Mouse (Mus musculus) neural tube, embryonic 15.5 days (tissue): ENCODE results near the gene Plk1. TPM values are rescaled to one million over a fixed set of nuclear protein-coding genes. Genes with fewer than 3 reads are reported as not detected.

Experiments used
- ATAC-seq: fragments of 200-750 bp; cut with Nextera tagmentation; 2 replicates; pipeline ENCODE4 v1.8.0; 2017; ENCODE audit warnings: mild to moderate bottlenecking, moderate TSS enrichment, moderate library complexity; ENCODE audit not compliant: low FRiP score
- H3K27ac ChIP-seq: fragments of 300-500 bp; sonication (generic); replicated peaks from 2 replicates; pipeline ENCODE4 v1.5.1; 2015; ENCODE audit warnings: mild to moderate bottlenecking, inconsistent platforms
- H3K27me3 ChIP-seq: fragments of 300-500 bp; sonication (generic); replicated peaks from 2 replicates; pipeline ENCODE4 v1.6.1; 2015; ENCODE audit warnings: inconsistent platforms
- H3K36me3 ChIP-seq: fragments of 300-500 bp; sonication (generic); 2 replicates; pipeline ENCODE4 v1.6.1; 2015; ENCODE audit warnings: inconsistent platforms
- H3K4me1 ChIP-seq: fragments of 300-500 bp; sonication (generic); 2 replicates; pipeline ENCODE4 v1.6.1; 2015; ENCODE audit warnings: inconsistent platforms
- H3K4me2 ChIP-seq: fragments of 300-500 bp; sonication (generic); 2 replicates; pipeline ENCODE4 v1.6.1; 2015; ENCODE audit warnings: inconsistent platforms, mild to moderate bottlenecking, moderate library complexity
- H3K4me3 ChIP-seq: fragments of 300-500 bp; sonication (generic); replicated peaks from 2 replicates; pipeline ENCODE4 v1.5.1; 2015; ENCODE audit warnings: mild to moderate bottlenecking, inconsistent platforms
- H3K9ac ChIP-seq: fragments of 300-500 bp; sonication (generic); replicated peaks from 2 replicates; pipeline ENCODE4 v1.6.1; 2015; ENCODE audit warnings: mild to moderate bottlenecking, inconsistent platforms
- H3K9me3 ChIP-seq: fragments of 300-500 bp; sonication (generic); replicated peaks from 2 replicates; pipeline ENCODE4 v1.6.1; 2016; ENCODE audit warnings: inconsistent platforms
- WGBS: fragments of 180-500 bp; shearing (Covaris S2); methylation state at CpG from one replicate; pipeline ENCODE4 v1.1.7; 2015; ENCODE audit warnings: mixed read lengths; 5-methylcytosine and 5-hydroxymethylcytosine counted together
- polyA plus RNA-seq: library from polyadenylated mRNA; unstranded; fragments of >200 nt; fragmentation: Nextera tagmentation; extraction: Ambion mirVana; gene quantifications from 2 replicates; pipeline ENCODE4 v1.2.1, GENCODE M21; 2015

Gene Plk1
- polyA plus RNA-seq, 1 experiment from 2014 or later = 13.7 TPM

DNA sequence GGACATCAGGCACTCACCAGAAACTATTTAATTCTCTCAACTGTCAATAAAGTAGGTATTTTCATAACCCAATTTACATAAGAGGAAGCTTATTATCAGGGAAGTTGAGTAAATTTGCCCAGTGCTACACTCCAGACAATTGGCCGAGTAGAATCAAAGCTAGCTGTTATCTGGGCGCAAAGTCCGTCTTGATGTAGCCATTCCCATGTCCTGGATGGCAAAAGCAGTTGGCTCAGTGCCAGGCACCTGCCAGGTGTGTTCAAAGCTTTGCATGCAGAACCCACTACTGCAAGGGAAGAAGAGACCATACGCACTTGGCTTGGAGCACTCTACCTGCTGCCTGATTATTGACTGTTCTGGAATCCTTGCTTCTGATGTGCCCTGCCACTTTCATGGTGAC is 6.8 kb upstream of the Plk1 start:
- H3K4me2 ChIP-seq = no peak overlapping the region
- WGBS = 89% methylated on average over 4 of the region's 4 CpGs
- no peak overlapping the region for H3K27ac ChIP-seq
- H3K9me3 ChIP-seq = no peaks in the 10 kb centered on the region
- no peak for ATAC-seq
- H3K4me3 ChIP-seq = no peak overlapping the region
- peaks cover 32% of the 10 kb centered on the region for H3K36me3 ChIP-seq
- H3K9ac ChIP-seq = no peak overlapping the region
- no peaks in the 10 kb centered on the region for H3K27me3 ChIP-seq
- peaks cover under 1% of the 10 kb centered on the region; the same call in 1 of the 2 replicates for H3K4me1 ChIP-seq

DNA sequence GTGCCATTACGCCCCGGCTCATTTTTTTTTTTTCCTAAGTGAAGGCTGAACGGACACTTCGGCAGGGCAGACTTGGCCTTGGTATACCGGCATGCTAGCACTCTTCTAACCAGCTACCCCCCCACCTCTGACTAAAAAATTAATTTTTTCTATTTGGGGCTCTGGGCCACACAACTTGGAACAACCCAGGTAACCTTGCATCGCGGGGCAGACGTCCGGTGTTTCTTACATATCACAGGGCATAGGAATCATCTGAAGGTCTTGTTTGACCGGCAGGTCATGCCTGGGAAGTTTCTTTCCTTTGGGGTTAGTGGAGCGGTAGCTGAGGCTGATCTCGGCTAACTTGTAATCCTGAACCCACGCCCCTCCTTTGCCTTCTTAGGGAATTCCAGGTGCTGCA is 751 bp upstream of the Plk1 start:
- peak overlapping the region; percentile 95 for H3K4me2 ChIP-seq
- peaks cover 34% of the 10 kb centered on the region for H3K4me1 ChIP-seq
- H3K27ac ChIP-seq = peak overlapping the region; percentile 60
- 0 out of 2 replicates have a peak, but pooled peaks cover under 1% of the 10 kb centered on the region for H3K36me3 ChIP-seq
- ATAC-seq = no peak
- WGBS = 5% methylated on average over 13 of the region's 13 CpGs
- H3K27me3 ChIP-seq = no peaks in the 10 kb centered on the region
- H3K9me3 ChIP-seq = no peaks in the 10 kb centered on the region
- H3K9ac ChIP-seq = peak overlapping the region; percentile 60
- peak overlapping the region; percentile 74 for H3K4me3 ChIP-seq

DNA sequence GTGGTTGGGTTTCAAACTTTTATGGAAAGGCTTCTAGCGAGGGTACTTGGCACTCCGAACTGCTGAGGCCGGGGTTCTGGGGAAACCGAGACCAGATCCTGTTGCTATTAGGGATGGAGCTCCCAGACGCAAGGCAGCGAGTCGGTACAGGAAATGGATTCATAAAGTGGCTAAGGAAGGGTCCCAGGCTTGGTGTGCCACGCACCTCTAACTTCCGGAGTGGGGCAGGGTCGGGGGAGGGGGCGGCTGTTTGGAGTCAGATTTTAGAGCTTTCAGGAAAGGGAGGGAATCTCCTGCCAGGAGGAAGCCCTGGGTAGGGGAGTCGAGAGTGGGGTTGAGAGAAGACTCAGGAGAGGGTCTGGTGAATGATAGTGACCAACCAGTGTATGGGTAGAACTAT is 798 bp downstream of the Plk1 start:
- peaks cover 34% of the 10 kb centered on the region for H3K4me1 ChIP-seq
- H3K36me3 ChIP-seq = no peaks in the 10 kb centered on the region
- ATAC-seq = no peak
- peak overlapping the region; percentile 74 for H3K4me3 ChIP-seq
- H3K27ac ChIP-seq = no peak overlapping the region
- peak overlapping the region; percentile 95 for H3K4me2 ChIP-seq
- 2% methylated on average over 12 of the region's 12 CpGs for WGBS
- no peaks in the 10 kb centered on the region for H3K27me3 ChIP-seq
- H3K9me3 ChIP-seq = no peaks in the 10 kb centered on the region
- H3K9ac ChIP-seq = peak overlapping the region; percentile 42

DNA sequence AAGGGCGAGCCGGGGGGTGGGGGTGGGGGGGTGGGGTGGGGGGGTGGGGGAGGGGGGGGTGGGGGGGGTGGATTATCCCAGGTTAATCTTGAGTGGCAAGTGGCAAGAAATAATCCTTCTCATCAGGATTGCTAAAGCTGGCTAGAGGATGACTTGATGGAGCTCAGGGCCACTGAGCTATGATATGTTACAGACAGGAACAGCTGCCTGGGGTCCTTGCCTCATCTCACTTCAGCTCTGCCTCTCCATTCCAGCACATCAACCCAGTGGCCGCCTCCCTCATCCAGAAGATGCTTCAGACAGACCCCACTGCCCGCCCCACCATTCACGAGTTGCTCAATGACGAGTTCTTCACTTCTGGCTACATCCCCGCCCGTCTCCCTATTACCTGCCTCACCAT is 4.5 kb downstream of the Plk1 start:
- Histone ChIP-seq H3K4me2 (no peak overlapping the region), H3K36me3 (peaks cover 8% of the 10 kb centered on the region; the same call in 1 of the 2 replicates), H3K9me3 (no peaks in the 10 kb centered on the region), H3K9ac (no peak overlapping the region), H3K4me1 (peaks cover 21% of the 10 kb centered on the region), H3K4me3 (no peak overlapping the region), H3K27ac (no peak overlapping the region), H3K27me3 (no peaks in the 10 kb centered on the region)
- no peak for ATAC-seq
- WGBS = 95% methylated on average over 8 of the region's 8 CpGs

DNA sequence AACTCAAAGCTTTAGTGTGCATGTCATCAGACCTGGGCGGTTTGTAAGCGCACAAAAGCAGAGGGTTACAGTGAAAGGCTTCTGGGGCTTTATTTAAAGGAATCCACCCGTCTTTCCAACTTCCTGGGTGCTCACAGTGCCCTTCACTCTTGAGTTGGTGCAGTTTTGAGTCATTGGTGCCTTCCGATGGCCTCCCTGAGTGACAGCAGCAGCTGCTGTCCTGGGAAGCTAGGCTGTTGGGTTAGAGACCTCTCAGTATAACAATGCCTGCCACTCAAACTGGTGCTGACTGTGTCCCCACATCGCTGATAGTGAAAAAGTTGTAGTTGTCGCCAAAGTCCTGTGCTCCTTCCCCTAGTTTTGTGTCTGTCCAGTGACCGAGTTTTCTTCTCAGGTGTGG is 8.0 kb downstream of the Plk1 start:
- Histone ChIP-seq H3K4me3 (no peak overlapping the region), H3K4me2 (no peak overlapping the region), H3K27me3 (no peaks in the 10 kb centered on the region), H3K4me1 (no peaks in the 10 kb centered on the region), H3K9me3 (no peaks in the 10 kb centered on the region), H3K36me3 (peaks cover 12% of the 10 kb centered on the region; the same call in 1 of the 2 replicates), H3K9ac (no peak overlapping the region), H3K27ac (no peak overlapping the region)
- ATAC-seq = no peak
- WGBS = 93% methylated on average over 7 of the region's 7 CpGs

DNA sequence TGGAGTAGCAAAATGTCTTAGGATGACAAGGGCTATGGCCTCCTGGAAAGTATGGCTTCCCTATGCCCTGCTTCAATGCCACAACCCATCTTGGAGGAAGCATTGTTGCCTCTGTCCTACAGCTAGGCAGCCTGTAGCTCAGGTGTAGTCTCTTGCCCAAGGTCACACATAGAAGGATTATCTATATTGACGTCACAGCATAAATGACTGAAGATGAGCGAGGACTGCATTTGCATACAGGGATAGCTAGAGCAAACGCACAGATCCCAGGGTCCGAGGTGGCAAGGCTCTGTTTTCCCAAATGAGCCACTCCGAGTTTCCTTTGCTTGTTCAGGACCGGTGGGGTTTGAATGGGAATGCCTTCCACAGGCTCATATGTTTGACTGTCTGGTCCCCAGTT is 11.5 kb downstream of the Plk1 start:
- H3K27me3 ChIP-seq = no peaks in the 10 kb centered on the region
- no peak overlapping the region for H3K4me3 ChIP-seq
- no peak overlapping the region for H3K27ac ChIP-seq
- 85% methylated on average over 6 of the region's 6 CpGs for WGBS
- H3K4me1 ChIP-seq = no peaks in the 10 kb centered on the region
- peaks cover 12% of the 10 kb centered on the region; the same call in 1 of the 2 replicates for H3K36me3 ChIP-seq
- no peak overlapping the region for H3K9ac ChIP-seq
- no peak for ATAC-seq
- no peaks in the 10 kb centered on the region for H3K9me3 ChIP-seq
- no peak overlapping the region for H3K4me2 ChIP-seq

DNA sequence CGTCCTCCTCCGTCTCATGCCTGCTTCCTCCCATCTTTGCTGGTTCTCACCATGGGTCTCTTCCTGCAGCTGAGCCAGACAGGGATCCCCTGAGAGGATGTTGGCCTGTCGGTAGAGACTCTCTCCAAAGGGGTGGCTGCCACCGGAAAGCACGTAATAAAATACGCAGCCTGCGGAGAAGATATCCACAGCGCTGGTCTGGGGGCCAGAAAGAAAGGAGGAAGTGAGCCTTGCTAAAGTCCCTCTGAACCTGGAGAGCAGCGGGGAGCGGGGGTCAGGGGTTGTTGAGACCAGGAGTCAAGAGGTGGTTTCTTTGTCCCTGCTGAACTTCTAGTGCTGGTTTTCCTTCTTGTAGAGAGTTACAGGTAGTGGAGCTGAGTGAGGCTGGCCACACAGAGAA is 12.4 kb downstream of the Plk1 start:
- H3K4me3 ChIP-seq = no peak overlapping the region
- no peak overlapping the region for H3K4me2 ChIP-seq
- no peak overlapping the region for H3K27ac ChIP-seq
- no peaks in the 10 kb centered on the region for H3K27me3 ChIP-seq
- peaks cover 8% of the 10 kb centered on the region; the same call in 1 of the 2 replicates for H3K36me3 ChIP-seq
- H3K9ac ChIP-seq = no peak overlapping the region
- H3K4me1 ChIP-seq = no peaks in the 10 kb centered on the region
- H3K9me3 ChIP-seq = no peaks in the 10 kb centered on the region
- 59% methylated on average over 10 of the region's 10 CpGs for WGBS
- no peak for ATAC-seq

DNA sequence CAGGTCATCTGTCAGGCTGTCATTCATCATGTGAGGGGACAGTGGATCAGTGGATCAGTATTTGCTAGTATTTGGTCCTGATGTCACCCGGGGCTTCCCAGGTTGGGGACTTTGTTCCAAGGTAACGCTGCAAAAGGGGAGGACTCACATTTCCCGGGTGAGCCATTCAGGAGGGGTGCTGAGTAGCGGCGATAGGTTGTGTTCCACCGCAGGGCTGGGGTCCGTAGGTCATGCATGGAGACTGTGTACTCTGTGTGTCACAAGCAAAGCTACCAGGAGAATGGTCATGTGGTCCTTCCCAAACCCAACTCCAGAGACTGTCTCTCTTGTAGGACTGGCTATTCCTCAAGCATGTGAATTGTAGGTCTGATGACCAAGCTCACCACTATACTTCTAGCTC is 21.5 kb downstream of the Plk1 start:
- Histone ChIP-seq H3K9me3 (no peaks in the 10 kb centered on the region), H3K4me3 (no peak overlapping the region), H3K27ac (no peak overlapping the region), H3K9ac (no peak overlapping the region), H3K27me3 (no peaks in the 10 kb centered on the region), H3K4me2 (no peak overlapping the region), H3K4me1 (0 out of 2 replicates have a peak, but pooled peaks cover 1% of the 10 kb centered on the region), H3K36me3 (no peaks in the 10 kb centered on the region)
- no peak for ATAC-seq
- WGBS = 93% methylated on average over 7 of the region's 7 CpGs

DNA sequence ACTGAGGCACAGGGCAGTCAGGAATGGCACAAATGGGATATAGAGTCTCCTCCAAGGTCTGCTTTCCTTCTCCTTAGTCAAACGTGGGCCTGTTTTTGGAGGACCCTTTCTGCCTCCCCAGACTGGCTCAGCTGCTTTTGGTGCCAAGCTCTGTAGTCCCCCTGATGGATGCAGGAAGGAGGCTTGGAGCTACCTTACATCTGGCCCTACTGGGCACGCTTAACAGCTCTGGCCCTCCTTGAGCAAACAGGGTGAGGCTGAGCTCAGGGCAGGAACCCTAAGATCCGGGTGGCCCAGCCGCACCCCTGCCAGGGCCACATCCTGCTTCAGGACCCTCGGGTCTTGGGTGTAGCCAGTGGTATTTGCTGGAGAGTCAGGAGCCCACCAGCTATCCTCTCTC is 25.3 kb downstream of the Plk1 start:
- no peak overlapping the region for H3K4me2 ChIP-seq
- no peak overlapping the region for H3K4me3 ChIP-seq
- H3K27ac ChIP-seq = no peak overlapping the region
- H3K27me3 ChIP-seq = no peaks in the 10 kb centered on the region
- no peak overlapping the region for H3K9ac ChIP-seq
- H3K36me3 ChIP-seq = no peaks in the 10 kb centered on the region
- 75% methylated on average over 5 of the region's 5 CpGs for WGBS
- no peaks in the 10 kb centered on the region for H3K9me3 ChIP-seq
- no peak for ATAC-seq
- H3K4me1 ChIP-seq = 0 out of 2 replicates have a peak, but pooled peaks cover 4% of the 10 kb centered on the region

DNA sequence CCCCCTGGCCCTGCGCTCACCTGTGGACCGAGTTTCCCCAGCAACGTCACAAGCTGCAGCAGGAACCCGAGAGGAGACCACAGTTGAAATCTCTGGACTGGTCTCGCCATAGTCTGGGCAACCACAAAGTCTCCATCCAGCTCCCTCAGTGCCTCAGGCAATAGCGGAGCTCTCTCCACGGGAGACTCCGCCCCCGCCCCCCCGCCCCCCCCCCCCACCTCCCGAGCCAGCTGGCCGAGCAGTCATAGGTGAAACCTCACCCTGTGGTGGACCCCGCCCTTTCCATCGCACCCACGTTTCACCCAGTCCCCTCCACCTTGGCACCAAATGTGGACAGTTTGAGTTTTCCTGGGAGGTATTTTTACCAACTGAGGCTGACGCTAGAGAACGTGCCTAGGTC is 26.8 kb downstream of the Plk1 start, which contains the start of gene Ern2:
TSS of gene Ern2 (minus strand) at position 165 of the 400 bp plus-strand sequence.
- 0 out of 2 replicates have a peak, but pooled peaks cover 4% of the 10 kb centered on the region for H3K4me1 ChIP-seq
- peak within 1 kb of the TSS; percentile 48 for H3K4me2 ChIP-seq
- no peaks in the 10 kb centered on the region for H3K27me3 ChIP-seq
- WGBS = 19% methylated on average over 17 of the region's 17 CpGs
- ATAC-seq = no peak
- no peak within 1 kb of the TSS for H3K27ac ChIP-seq
- H3K36me3 ChIP-seq = no peaks in the 10 kb centered on the region
- no peak within 1 kb of the TSS for H3K9ac ChIP-seq
- peak within 1 kb of the TSS; percentile 17 for H3K4me3 ChIP-seq
- no peaks in the 10 kb centered on the region for H3K9me3 ChIP-seq

DNA sequence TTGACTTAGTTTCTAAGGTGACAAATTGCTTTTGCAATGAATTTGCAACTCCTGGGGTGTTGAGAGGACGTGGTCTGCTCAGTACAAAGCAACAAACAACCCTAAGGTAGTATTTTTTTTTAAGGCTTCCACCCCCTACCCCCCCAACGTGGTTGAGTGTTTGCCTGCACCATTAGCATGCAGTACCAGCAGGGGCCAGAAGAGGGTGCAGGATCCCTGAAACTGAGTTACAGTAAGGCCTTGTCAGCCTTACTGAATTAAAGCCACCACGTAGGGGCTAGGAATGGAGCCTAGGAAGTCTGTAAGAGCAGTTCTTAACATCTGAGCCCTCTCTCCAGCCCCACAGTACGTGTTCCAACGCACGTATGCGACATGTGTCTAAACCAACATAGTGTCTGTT is 30.2 kb downstream of the Plk1 start:
- Histone ChIP-seq H3K9ac (no peak overlapping the region), H3K9me3 (no peaks in the 10 kb centered on the region), H3K36me3 (no peaks in the 10 kb centered on the region), H3K4me3 (no peak overlapping the region), H3K4me2 (no peak overlapping the region), H3K4me1 (0 out of 2 replicates have a peak, but pooled peaks cover 4% of the 10 kb centered on the region), H3K27me3 (no peaks in the 10 kb centered on the region), H3K27ac (no peak overlapping the region)
- 32% methylated on average over 7 of the region's 7 CpGs for WGBS
- ATAC-seq = no peak

DNA sequence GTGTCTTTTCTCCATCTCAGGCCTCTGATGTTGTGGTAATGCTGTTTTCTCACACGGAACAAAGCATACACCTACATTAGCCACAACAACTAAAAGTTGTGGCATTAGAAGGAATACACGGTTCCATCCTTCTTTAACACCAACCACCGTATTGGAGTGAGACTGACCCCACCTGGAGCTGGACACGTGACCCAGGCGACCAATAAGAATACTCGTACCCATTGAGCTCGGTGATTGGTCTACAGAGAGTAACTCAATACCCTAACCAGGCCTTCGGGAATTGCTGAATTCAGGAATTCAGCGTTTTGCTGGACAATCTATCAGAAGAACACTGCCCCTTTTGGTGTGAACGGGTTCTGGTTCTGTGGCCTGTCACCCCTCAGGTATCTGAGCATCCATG is 31.9 kb downstream of the Plk1 start:
- Histone ChIP-seq H3K4me2 (no peak overlapping the region), H3K4me3 (no peak overlapping the region), H3K9ac (no peak overlapping the region), H3K27me3 (no peaks in the 10 kb centered on the region), H3K27ac (no peak overlapping the region), H3K4me1 (no peaks in the 10 kb centered on the region), H3K36me3 (no peaks in the 10 kb centered on the region), H3K9me3 (no peaks in the 10 kb centered on the region)
- ATAC-seq = no peak
- 67% methylated on average over 10 of the region's 10 CpGs for WGBS

DNA sequence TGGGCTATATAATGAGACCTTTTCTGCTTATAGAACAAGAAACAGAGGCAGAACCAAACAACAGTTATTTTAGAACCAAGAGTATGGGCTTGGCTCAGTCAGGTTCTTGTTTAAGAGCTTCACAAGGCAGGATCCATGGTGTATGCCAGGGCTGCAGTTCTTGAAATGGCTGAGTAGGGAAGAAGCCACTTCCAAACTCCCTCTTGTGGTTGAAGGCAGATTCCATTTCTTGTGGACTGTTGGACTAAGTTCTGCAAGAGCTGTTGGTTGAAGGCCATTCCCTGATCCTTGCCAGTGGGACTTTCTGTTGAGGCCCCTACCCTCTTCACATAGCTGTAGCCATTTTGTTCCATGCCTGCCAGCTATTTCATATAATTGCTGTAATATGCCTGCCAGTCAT is 34.7 kb downstream of the Plk1 start:
- H3K4me2 ChIP-seq = no peak overlapping the region
- ATAC-seq = no peak
- no peaks in the 10 kb centered on the region for H3K27me3 ChIP-seq
- no peak overlapping the region for H3K27ac ChIP-seq
- no peak overlapping the region for H3K4me3 ChIP-seq
- H3K9me3 ChIP-seq = no peaks in the 10 kb centered on the region
- no peak overlapping the region for H3K9ac ChIP-seq
- no peaks in the 10 kb centered on the region for H3K4me1 ChIP-seq
- no peaks in the 10 kb centered on the region for H3K36me3 ChIP-seq
